Mouse (Mus musculus): ENCODE data around the gene Dbndd1. TPM values are rescaled to one million over a fixed set of nuclear protein-coding genes. Genes with fewer than 3 reads are reported as not detected.
"Not testable (repeated sequence)": the region's sequence is repeated elsewhere in the genome, so short reads cannot be mapped to it uniquely, and the experiment has no call there.

Dbndd1 gene
- polyA plus RNA-seq (2014; fragmentation: Nextera tagmentation; extraction: Ambion mirVana), result 103 and 116 TPM in 2 replicates

GRCm38 (mm10) chr8:123514781-123515539 is at the start of gene Dbndd1:
Gene Dbndd1 (minus strand): TSS chr8:123515463.
- peak; percentile 86 for DNase-seq
- no peaks in the 10 kb centered on the region for H3K27me3 ChIP-seq (ENCODE audit: control insufficient read depth, insufficient read depth, low read length)
- no peaks in the 10 kb centered on the region for H3K9me3 ChIP-seq (ENCODE audit: control insufficient read depth, low read length)
- under 1% methylated on average over 59 of the region's 63 CpGs for WGBS
- ATAC-seq (ENCODE audit: low FRiP score, low TSS enrichment), result peak; percentile 79
- H3K27ac ChIP-seq (replicated peaks; ENCODE audit: low read depth, low read length), result peak within 1 kb of the TSS; percentile 95
- peaks cover 25% of the 10 kb centered on the region for H3K4me1 ChIP-seq (ENCODE audit: control insufficient read depth, insufficient read depth, low read length)
- H3K4me2 ChIP-seq (ENCODE audit: low read length), result peak within 1 kb of the TSS; percentile 70
- peak within 1 kb of the TSS; percentile 82 for H3K4me3 ChIP-seq (replicated peaks; ENCODE audit: low read depth, low read length)
- H3K36me3 ChIP-seq (ENCODE audit: control insufficient read depth, insufficient read depth, low read length), result peaks cover 16% of the 10 kb centered on the region
- peak within 1 kb of the TSS; percentile 93 for H3K9ac ChIP-seq (replicated peaks; ENCODE audit: low read length)

- ATAC-seq (ENCODE audit: low FRiP score, low TSS enrichment), result not testable (repeated sequence)
- WGBS, result no CpG with 5 or more reads among the region's 45 CpGs
Measured at GRCm38 (mm10) chr8:123564221-123564620, 49.0 kb upstream of the Dbndd1 start.

DNA sequence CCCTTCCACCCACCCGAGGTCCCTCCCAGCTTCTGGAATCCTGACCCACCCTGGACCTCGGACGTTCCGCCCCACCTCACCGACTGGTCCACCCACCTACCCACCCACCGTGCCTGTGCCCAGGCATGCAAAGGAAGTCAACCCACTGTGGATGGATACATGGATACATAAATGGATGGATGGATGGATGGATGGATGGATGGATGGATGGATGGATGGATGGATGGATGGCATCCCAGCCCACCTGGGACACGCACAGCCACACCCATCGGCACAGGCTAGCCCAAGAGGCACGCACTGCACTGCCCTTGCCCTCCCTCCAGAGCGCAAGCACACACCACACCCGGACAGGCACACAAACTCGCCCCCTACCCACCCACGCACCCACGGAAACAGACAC is 22.4 kb upstream of the Dbndd1 start:
- not testable (repeated sequence) for ATAC-seq (ENCODE audit: low FRiP score, low TSS enrichment)

More at GRCm38 (mm10) chr8:123564221-123564620, 49.0 kb upstream of the Dbndd1 start:
- not testable (repeated sequence) for H3K4me3 ChIP-seq (replicated peaks; ENCODE audit: low read depth, low read length); H3K36me3 ChIP-seq (ENCODE audit: control insufficient read depth, insufficient read depth, low read length); DNase-seq; H3K27me3 ChIP-seq (ENCODE audit: control insufficient read depth, insufficient read depth, low read length); H3K27ac ChIP-seq (replicated peaks; ENCODE audit: low read depth, low read length); H3K9me3 ChIP-seq (ENCODE audit: control insufficient read depth, low read length); H3K4me2 ChIP-seq (ENCODE audit: low read length); H3K9ac ChIP-seq (replicated peaks; ENCODE audit: low read length); H3K4me1 ChIP-seq (ENCODE audit: control insufficient read depth, insufficient read depth, low read length)

GRCm38 (mm10) chr8:123536990-123537380 is 21.7 kb upstream of the Dbndd1 start:
- H3K4me2 ChIP-seq (ENCODE audit: low read length), result no peak overlapping the region
- no peak for DNase-seq
- no peak overlapping the region for H3K9ac ChIP-seq (replicated peaks; ENCODE audit: low read length)
- peaks cover 6% of the 10 kb centered on the region; the same call in 1 of the 2 replicates for H3K27me3 ChIP-seq (ENCODE audit: control insufficient read depth, insufficient read depth, low read length)
- H3K36me3 ChIP-seq (ENCODE audit: control insufficient read depth, insufficient read depth, low read length), result peaks cover 48% of the 10 kb centered on the region
- no peaks in the 10 kb centered on the region for H3K9me3 ChIP-seq (ENCODE audit: control insufficient read depth, low read length)
- H3K4me1 ChIP-seq (ENCODE audit: control insufficient read depth, insufficient read depth, low read length), result no peaks in the 10 kb centered on the region
- 23% methylated on average over 10 of the region's 10 CpGs for WGBS
- H3K4me3 ChIP-seq (replicated peaks; ENCODE audit: low read depth, low read length), result no peak overlapping the region
- no peak overlapping the region for H3K27ac ChIP-seq (replicated peaks; ENCODE audit: low read depth, low read length)
- ATAC-seq (ENCODE audit: low FRiP score, low TSS enrichment), result no peak

More for the DNA sequence above, 22.4 kb upstream of the Dbndd1 start:
- not testable (repeated sequence) for H3K27me3 ChIP-seq (ENCODE audit: control insufficient read depth, insufficient read depth, low read length); H3K9me3 ChIP-seq (ENCODE audit: control insufficient read depth, low read length); DNase-seq; H3K4me1 ChIP-seq (ENCODE audit: control insufficient read depth, insufficient read depth, low read length); H3K9ac ChIP-seq (replicated peaks; ENCODE audit: low read length); H3K4me3 ChIP-seq (replicated peaks; ENCODE audit: low read depth, low read length); H3K4me2 ChIP-seq (ENCODE audit: low read length); H3K27ac ChIP-seq (replicated peaks; ENCODE audit: low read depth, low read length)
- WGBS, result 80% methylated on average over 6 of the region's 14 CpGs
- H3K36me3 ChIP-seq (ENCODE audit: control insufficient read depth, insufficient read depth, low read length), result peaks cover 42% of the 10 kb centered on the region

GRCm38 (mm10) chr8:123536242-123536989 is 21.2 kb upstream of the Dbndd1 start:
- no peak overlapping the region for H3K4me2 ChIP-seq (ENCODE audit: low read length)
- H3K9me3 ChIP-seq (ENCODE audit: control insufficient read depth, low read length), result no peaks in the 10 kb centered on the region
- 88% methylated on average over 9 of the region's 9 CpGs for WGBS
- ATAC-seq (ENCODE audit: low FRiP score, low TSS enrichment) (no peak), DNase-seq (no peak)
- H3K27ac ChIP-seq (replicated peaks; ENCODE audit: low read depth, low read length), result no peak overlapping the region
- no peaks in the 10 kb centered on the region for H3K4me1 ChIP-seq (ENCODE audit: control insufficient read depth, insufficient read depth, low read length)
- H3K27me3 ChIP-seq (ENCODE audit: control insufficient read depth, insufficient read depth, low read length), result peaks cover 6% of the 10 kb centered on the region; the same call in 1 of the 2 replicates
- H3K4me3 ChIP-seq (replicated peaks; ENCODE audit: low read depth, low read length), result no peak overlapping the region
- peaks cover 54% of the 10 kb centered on the region for H3K36me3 ChIP-seq (ENCODE audit: control insufficient read depth, insufficient read depth, low read length)
- no peak overlapping the region for H3K9ac ChIP-seq (replicated peaks; ENCODE audit: low read length)

DNA sequence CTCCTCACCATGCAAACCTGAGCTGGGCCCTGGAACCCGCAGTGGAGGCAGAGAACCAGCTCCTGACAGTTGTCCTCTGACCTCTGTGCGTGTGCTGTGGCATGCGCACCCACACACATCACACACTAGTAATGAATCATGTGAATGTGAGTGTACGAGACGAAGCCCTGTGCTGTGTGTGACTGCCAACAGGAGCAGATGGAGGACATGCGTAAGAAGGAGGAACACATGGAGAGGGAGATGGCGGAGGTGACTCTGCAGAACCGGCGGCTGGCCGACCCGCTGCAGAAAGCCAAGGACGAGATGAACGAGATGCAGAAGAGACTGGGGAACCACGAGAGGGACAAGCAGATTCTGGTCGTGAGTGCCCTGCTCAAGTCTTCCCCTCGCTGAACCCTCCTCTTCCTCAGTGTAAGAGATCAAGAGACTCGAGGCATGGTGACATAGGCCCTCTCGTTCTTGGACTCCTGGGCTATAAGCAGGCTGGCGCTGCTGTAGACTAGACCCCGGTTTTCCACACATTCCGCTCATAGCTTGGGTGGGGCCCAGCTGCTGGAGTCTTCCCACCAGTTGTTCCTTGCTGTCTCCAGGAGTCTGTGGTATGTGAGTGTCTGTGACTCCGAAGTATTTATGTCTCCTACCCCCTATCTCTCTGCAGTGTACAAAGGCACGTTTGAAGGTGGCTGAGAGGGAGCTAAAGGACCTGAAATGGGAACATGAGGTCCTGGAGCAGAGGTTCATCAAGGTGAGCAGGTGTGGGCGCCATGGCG is 12.6 kb upstream of the Dbndd1 start:
- Histone ChIP-seq H3K27ac (replicated peaks; ENCODE audit: low read depth, low read length) (no peak overlapping the region), H3K36me3 (ENCODE audit: control insufficient read depth, insufficient read depth, low read length) (peaks cover 97% of the 10 kb centered on the region), H3K9ac (replicated peaks; ENCODE audit: low read length) (no peak overlapping the region), H3K27me3 (ENCODE audit: control insufficient read depth, insufficient read depth, low read length) (no peaks in the 10 kb centered on the region), H3K4me3 (replicated peaks; ENCODE audit: low read depth, low read length) (no peak overlapping the region), H3K4me2 (ENCODE audit: low read length) (no peak overlapping the region), H3K9me3 (ENCODE audit: control insufficient read depth, low read length) (no peaks in the 10 kb centered on the region), H3K4me1 (ENCODE audit: control insufficient read depth, insufficient read depth, low read length) (no peaks in the 10 kb centered on the region)
- WGBS, result 95% methylated on average over 25 of the region's 25 CpGs
- DNase-seq, result no peak
- no peak for ATAC-seq (ENCODE audit: low FRiP score, low TSS enrichment)

GRCm38 (mm10) chr8:123520048-123520447 is 4.8 kb upstream of the Dbndd1 start:
- not testable (repeated sequence) for H3K27ac ChIP-seq (replicated peaks; ENCODE audit: low read depth, low read length); H3K9me3 ChIP-seq (ENCODE audit: control insufficient read depth, low read length); H3K4me3 ChIP-seq (replicated peaks; ENCODE audit: low read depth, low read length); H3K4me2 ChIP-seq (ENCODE audit: low read length); ATAC-seq (ENCODE audit: low FRiP score, low TSS enrichment); H3K27me3 ChIP-seq (ENCODE audit: control insufficient read depth, insufficient read depth, low read length); H3K9ac ChIP-seq (replicated peaks; ENCODE audit: low read length); DNase-seq
- Histone ChIP-seq H3K36me3 (ENCODE audit: control insufficient read depth, insufficient read depth, low read length) (peaks cover 42% of the 10 kb centered on the region), H3K4me1 (ENCODE audit: control insufficient read depth, insufficient read depth, low read length) (peaks cover 11% of the 10 kb centered on the region; the same call in 1 of the 2 replicates)
- WGBS, result 91% methylated on average over 1 of the region's 1 CpGs

GRCm38 (mm10) chr8:123518667-123519066 is 3.4 kb upstream of the Dbndd1 start, which contains the start of gene Gas8:
Gene Gas8 (plus strand): TSS chr8:123518834.
- peak; percentile 96 for DNase-seq
- Histone ChIP-seq H3K9ac (replicated peaks; ENCODE audit: low read length) (peak within 1 kb of the TSS; percentile 78), H3K4me1 (ENCODE audit: control insufficient read depth, insufficient read depth, low read length) (peaks cover 11% of the 10 kb centered on the region), H3K27ac (replicated peaks; ENCODE audit: low read depth, low read length) (peak within 1 kb of the TSS; percentile 71), H3K4me2 (ENCODE audit: low read length) (peak within 1 kb of the TSS; percentile 91), H3K4me3 (replicated peaks; ENCODE audit: low read depth, low read length) (peak within 1 kb of the TSS; percentile 64), H3K36me3 (ENCODE audit: control insufficient read depth, insufficient read depth, low read length) (peaks cover 28% of the 10 kb centered on the region), H3K27me3 (ENCODE audit: control insufficient read depth, insufficient read depth, low read length) (no peaks in the 10 kb centered on the region), H3K9me3 (ENCODE audit: control insufficient read depth, low read length) (no peaks in the 10 kb centered on the region)
- under 1% methylated on average over 20 of the region's 20 CpGs for WGBS
- peak; percentile 85 for ATAC-seq (ENCODE audit: low FRiP score, low TSS enrichment)

Measured in midbrain, embryonic 14.5 days (tissue).